Comparison of ENCODE assay signal across 17 mouse cellular contexts in genomic region chr3:93538486-93538885, GRCm38 (mm10).
"Had no signal": no experiment of that assay in that cellular context is flagged by ENCODE, and none has a peak within 500 bp of the region (broad histone marks: within the 10 kb centered on the region; RNA-seq: fewer than 3 reads in every experiment).

No protein-coding gene starts in this region.

- H3K36me3 ChIP-seq: lung, embryonic 15.5 days; midbrain, embryonic 13.5 days; midbrain, embryonic 15.5 days; neural tube, embryonic 12.5 days had no signal

- H3K4me2 ChIP-seq: lung, embryonic 15.5 days; midbrain, embryonic 11.5 days; midbrain, embryonic 13.5 days; midbrain, embryonic 15.5 days; neural tube, embryonic 12.5 days had no signal

- H3K4me3 ChIP-seq: lung, embryonic 15.5 days; megakaryocyte, embryonic 14.5 days; midbrain, embryonic 13.5 days; midbrain, embryonic 15.5 days; neural tube, embryonic 12.5 days had no signal

- DNase-seq: liver, postnatal 0 days; lung, adult 2 months; lung, postnatal 14 days; lung, postnatal 36 days; right cerebral cortex, postnatal 14 days; spleen, adult 18-20 months; thymus, adult 18-20 months; thymus, postnatal 14 days; thymus, postnatal 36 days had no signal

- H3K27ac ChIP-seq: lung, embryonic 15.5 days; macrophage; midbrain, embryonic 13.5 days; midbrain, embryonic 15.5 days; neural tube, embryonic 12.5 days had no signal

- H3K9me3 ChIP-seq: lung, embryonic 15.5 days; midbrain, embryonic 13.5 days; midbrain, embryonic 15.5 days; neural tube, embryonic 12.5 days had no signal

- ATAC-seq: liver, postnatal 0 days; lung, postnatal 0 days; midbrain, embryonic 13.5 days; midbrain, embryonic 15.5 days had no signal

- H3K27me3 ChIP-seq: lung, embryonic 15.5 days; megakaryocyte, embryonic 14.5 days; midbrain, embryonic 13.5 days; midbrain, embryonic 15.5 days; neural tube, embryonic 12.5 days had no signal

- H3K9ac ChIP-seq: liver, postnatal 0 days; lung, embryonic 15.5 days; midbrain, embryonic 13.5 days; midbrain, embryonic 15.5 days; neural tube, embryonic 12.5 days had no signal

- H3K4me1 ChIP-seq: lung, embryonic 15.5 days; midbrain, embryonic 13.5 days; midbrain, embryonic 15.5 days; neural tube, embryonic 12.5 days had no signal
